Mouse (Mus musculus) inflammation-experienced regulatory T-cells, adult 16 weeks (primary cell): Measurements from ENCODE around the gene Crot. TPM values are rescaled to one million over a fixed set of nuclear protein-coding genes. Genes with fewer than 3 reads are reported as not detected.

Experiments
- polyA plus RNA-seq: library from polyadenylated mRNA; unstranded; fragments of 100-300 nt; shearing (Covaris generic); gene quantifications from one replicate; pipeline ENCODE4 v1.2.1, GENCODE M21; 2017

The Crot gene
- 80.9 TPM for polyA plus RNA-seq

DNA sequence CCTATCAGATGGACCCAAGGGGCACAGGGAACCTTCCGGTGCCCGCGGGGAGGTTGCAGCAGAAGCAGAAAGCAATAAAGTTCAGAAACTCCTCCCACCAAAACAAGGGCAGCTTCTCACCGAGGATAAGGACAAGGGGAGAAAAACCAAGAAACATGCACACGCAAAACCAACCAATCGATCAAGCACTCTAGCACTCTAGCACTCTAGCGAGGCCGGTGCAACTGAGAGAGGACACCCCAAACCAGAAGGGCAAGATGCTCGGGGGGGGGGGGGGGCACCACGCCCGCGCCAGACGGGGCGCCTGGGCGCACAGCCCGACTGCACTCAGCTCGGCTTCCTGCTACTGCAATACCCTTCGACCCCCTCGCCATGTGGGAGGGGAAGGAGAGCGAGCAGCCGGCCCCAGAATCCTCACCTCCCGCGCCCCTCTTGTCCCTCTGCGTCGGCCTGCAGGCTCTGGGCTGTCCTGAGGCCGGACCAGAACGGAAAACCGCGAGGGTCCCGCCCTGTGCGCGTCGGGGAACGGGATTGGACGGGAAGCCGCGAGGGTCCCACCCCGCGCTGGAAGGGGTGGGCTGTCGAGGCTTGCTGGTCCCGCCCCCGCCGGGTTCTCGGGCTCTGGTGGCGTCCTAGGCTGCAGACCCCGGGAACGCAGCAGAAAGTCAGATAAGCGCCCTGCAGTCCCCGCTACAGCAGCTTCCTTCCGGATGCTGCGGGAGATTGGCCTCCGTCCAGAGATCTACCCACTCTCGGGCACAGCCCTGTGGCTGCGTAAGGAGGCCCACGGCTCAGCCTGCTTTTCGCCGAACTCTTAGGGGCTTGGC is at the start of gene Crot:
Gene Crot (minus strand): TSS at position 639 of the 827 bp plus-strand sequence.

Other genes with a start within 250 kb of the Crot start
- 21.0 TPM for gene Abcb1b, start 199.2 kb downstream of the Crot start, polyA plus RNA-seq
- gene Abcb4, start 103.6 kb downstream of the Crot start, polyA plus RNA-seq: 0.30 TPM
- 30.4 TPM for gene Tmem243, start 103.3 kb upstream of the Crot start, polyA plus RNA-seq
- gene Dmtf1, start 164.5 kb upstream of the Crot start, polyA plus RNA-seq: 112 TPM